Mouse (Mus musculus) kidney, adult 9 months (tissue): Measurements from ENCODE around the gene Dapk1.

Experiments
- DNase-seq: peaks from one replicate; pipeline ENCODE4 v3.0.0; 2022

Gene Dapk1

GRCm38 (mm10) chr13:60696741-60697140 is 95.0 kb downstream of the Dapk1 start:
- DNase-seq: no peak

GRCm38 (mm10) chr13:60698021-60698420 is 96.3 kb downstream of the Dapk1 start:
- DNase-seq: no peak

GRCm38 (mm10) chr13:60701671-60702171 is 100.0 kb downstream of the Dapk1 start:
- peak; percentile 86 for DNase-seq

- DNase-seq: peak; percentile 43
Observed at GRCm38 (mm10) chr13:60707541-60708468, 106.1 kb downstream of the Dapk1 start.

- no peak for DNase-seq
Observed at GRCm38 (mm10) chr13:60709136-60709535, 107.4 kb downstream of the Dapk1 start.

GRCm38 (mm10) chr13:60710963-60711362 is 109.2 kb downstream of the Dapk1 start:
- DNase-seq: no peak

- DNase-seq: no peak
Observed at GRCm38 (mm10) chr13:60713537-60713936, 111.8 kb downstream of the Dapk1 start.

- DNase-seq: no peak
Observed at GRCm38 (mm10) chr13:60716107-60716506, 114.4 kb downstream of the Dapk1 start.

GRCm38 (mm10) chr13:60717421-60717820 is 115.7 kb downstream of the Dapk1 start:
- DNase-seq: no peak

- no peak for DNase-seq
Observed at GRCm38 (mm10) chr13:60719581-60719980, 117.8 kb downstream of the Dapk1 start.

- DNase-seq: no peak
Observed at GRCm38 (mm10) chr13:60722763-60723162, 121.0 kb downstream of the Dapk1 start.

GRCm38 (mm10) chr13:60728276-60729054 is 126.7 kb downstream of the Dapk1 start:
- no peak for DNase-seq

- DNase-seq: no peak
Observed at GRCm38 (mm10) chr13:60729055-60729402, 127.3 kb downstream of the Dapk1 start.

GRCm38 (mm10) chr13:60730587-60730986 is 128.8 kb downstream of the Dapk1 start:
- no peak for DNase-seq

- DNase-seq: no peak
Observed at GRCm38 (mm10) chr13:60731001-60731400, 129.3 kb downstream of the Dapk1 start.

GRCm38 (mm10) chr13:60735306-60735705 is 133.6 kb downstream of the Dapk1 start:
- DNase-seq: no peak

- DNase-seq: peak; percentile 95
Observed at GRCm38 (mm10) chr13:60736421-60737105, 134.8 kb downstream of the Dapk1 start.

- peak; percentile 89 for DNase-seq
Observed at GRCm38 (mm10) chr13:60737632-60738324, 136.0 kb downstream of the Dapk1 start.

- peak; percentile 86 for DNase-seq
Observed at GRCm38 (mm10) chr13:60738429-60738828, 136.7 kb downstream of the Dapk1 start.

GRCm38 (mm10) chr13:60740248-60740647 is 138.5 kb downstream of the Dapk1 start:
- DNase-seq: no peak

GRCm38 (mm10) chr13:60742611-60743010 is 140.9 kb downstream of the Dapk1 start:
- DNase-seq: no peak

GRCm38 (mm10) chr13:60743381-60744077 is 141.8 kb downstream of the Dapk1 start:
- DNase-seq: no peak
